Mouse (Mus musculus) adrenal gland, adult (tissue): ENCODE results near the gene Nup107.
"Not testable (repeated sequence)": the region's sequence is repeated elsewhere in the genome, so short reads cannot be mapped to it uniquely, and the experiment has no call there.

Source experiments
- DNase-seq, 2 experiments: peaks; one replicate each; pipeline ENCODE4 v3.0.0; 2022 to 2023; ENCODE audit warnings: low spot score in 1 of 2; ENCODE audit not compliant: inconsistent age in 2 of 2

Nup107 gene

DNA sequence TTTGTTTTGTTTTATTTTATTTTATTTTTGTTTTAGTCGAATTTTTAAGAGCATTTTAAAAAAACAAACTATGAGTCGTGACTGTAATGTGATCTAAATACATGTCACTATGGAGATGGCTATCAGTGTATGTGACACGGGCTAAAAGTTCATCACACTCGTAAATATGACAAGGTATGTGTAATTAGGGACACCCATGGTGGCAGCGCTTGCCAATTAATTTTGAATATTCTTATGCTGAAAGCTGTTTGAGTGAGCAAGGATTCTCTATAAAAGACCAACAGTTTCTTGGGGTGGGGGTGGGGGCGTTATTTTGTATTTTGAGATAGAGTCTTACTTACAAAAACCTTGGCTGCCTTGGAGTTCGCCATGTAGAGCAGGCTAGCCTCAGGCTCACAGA, 66.8 kb downstream of the Nup107 start:
- DNase-seq, result no peak

- no peak for DNase-seq
Observed at GRCm38 (mm10) chr10:117724804-117725361, 67.6 kb downstream of the Nup107 start.

GRCm38 (mm10) chr10:117724136-117724718, 68.3 kb downstream of the Nup107 start:
- DNase-seq, result no peak

GRCm38 (mm10) chr10:117718161-117719119, 74.1 kb downstream of the Nup107 start:
- DNase-seq, result peak; percentile 70 to 90

GRCm38 (mm10) chr10:117717583-117717982, 74.9 kb downstream of the Nup107 start:
- DNase-seq, result peak; percentile 85 to 93

DNA sequence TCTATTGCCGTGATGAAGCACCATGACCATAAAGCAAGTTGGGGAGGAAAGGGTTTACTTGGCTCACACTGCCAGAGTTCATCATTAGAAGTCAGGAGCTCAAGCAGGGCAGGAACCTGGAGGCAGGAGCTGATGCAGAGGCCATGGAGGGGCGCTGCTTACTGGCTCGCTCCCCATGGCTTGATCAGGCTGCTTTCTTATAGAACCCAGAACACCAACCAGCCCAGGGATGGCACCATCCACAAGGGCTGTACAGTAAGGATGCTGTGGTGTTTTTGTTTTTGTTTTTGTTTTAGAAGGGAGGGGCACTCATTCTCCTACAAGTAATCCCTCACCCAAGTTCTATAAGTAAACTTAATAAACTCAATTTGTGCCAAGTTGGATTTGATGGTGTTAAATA, 75.8 kb downstream of the Nup107 start:
- no peak for DNase-seq

DNA sequence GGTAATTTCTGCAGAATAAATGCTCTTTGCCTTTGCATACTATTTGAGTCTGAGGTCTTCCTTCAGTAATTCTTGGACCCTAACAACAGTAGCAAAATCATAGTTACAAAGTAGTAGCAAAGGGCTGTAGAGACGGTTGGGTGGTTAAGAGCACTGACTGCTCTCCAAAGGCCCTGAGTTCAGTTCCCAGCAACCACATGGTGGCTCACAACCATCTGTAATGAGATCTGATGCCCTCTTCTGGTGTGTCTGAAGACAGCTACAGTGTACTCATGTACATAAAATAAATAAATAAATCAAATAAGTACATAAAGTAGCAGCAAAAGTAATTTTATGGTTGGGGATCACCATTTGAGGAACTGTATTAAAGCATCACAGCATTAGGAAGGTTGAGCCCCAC, 76.9 kb downstream of the Nup107 start:
- not testable (repeated sequence) for DNase-seq

DNA sequence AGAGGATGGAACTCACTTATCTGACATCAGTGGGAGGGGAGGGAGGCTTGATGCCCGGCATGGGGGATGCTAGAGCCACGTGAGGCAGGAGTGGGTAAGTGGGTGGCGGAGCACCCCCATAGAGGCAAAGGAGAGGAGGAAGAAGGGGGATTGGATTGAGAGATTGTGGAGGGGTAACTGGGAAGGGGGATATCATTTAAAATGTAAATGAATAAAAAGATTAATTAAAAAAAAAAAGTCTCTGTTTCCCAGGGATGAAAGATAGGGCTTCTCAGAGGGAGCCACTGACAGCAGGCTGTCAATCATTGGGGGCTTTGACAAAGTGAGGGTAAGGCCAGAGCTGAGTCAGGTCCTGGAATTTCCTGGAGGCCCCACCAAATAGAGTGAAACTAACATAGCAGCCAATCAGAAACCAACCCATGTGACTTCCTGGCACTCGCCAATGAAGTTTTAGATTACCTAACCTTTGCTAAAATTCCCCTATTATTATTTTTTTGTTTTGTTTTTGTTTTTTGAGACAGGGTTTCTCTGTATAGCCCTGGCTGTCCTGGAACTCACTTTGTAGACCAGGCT, 77.5 kb downstream of the Nup107 start:
- DNase-seq, result no peak

- DNase-seq, result no peak
Observed at GRCm38 (mm10) chr10:117714048-117714545, 78.4 kb downstream of the Nup107 start.

DNA sequence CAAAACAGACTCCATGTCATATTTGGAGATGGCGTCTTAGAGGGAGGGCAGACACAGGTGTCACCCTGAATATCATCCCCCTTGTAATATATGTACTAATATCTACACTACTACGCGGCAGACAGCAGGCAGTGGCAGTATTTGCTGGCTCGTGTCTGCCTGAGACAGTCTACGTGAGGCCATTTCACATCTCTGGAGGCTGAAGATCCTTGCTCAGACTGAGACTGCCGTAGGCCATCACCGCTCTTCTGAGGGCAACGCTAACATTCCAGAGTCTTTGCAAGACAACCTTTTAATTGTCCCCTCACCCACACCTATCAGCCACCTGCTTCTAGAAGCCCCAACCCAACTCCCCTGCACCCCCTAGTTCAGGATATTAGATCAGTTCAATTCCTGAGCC, 79.0 kb downstream of the Nup107 start:
- DNase-seq, result no peak

DNA sequence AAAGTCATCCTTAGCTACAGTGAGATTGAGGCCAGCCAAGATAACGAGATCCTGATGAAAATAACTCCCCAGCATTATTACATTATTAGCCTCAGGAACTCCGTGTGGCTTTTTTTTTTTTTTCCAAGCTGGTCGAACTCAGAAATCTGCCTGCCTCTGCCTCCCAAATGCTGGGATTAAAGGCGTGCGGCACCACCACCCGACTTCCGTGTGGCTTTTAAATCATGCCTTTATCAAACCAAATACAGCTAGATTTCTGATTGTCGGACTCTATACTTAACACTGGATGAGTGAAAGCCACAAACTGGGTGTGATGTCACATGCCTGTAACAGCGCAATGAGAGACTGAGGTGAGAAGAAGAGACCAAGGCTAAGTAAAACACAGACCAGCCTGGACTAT, 79.6 kb downstream of the Nup107 start:
- no peak for DNase-seq

DNA sequence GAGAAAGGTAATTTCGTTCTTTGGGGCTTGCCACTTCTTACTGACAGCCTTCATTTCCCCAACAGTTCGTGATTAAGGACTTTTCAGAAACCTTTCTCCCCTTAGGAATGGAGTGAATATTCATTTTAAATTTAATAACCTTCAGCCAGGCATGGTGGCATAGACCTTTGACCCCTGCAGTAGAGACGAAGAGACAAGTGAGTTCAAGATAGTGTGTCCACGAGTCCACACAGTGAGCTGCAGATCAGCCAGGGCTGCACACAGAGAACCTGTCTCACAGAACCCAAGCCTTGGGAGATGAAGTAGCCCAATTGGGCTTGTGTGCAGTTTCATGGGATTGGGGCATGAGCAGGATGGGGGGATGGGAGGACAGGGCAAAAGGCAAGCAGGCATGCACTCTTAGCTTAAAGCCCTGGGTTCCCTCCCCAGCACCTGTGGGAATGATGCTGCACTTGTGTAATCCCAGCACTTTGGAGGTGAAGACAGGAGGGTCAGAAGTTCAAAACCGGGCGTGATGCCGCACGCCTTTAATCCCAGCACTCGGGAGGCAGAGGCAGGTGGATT, 80.2 kb downstream of the Nup107 start:
- no peak for DNase-seq

DNA sequence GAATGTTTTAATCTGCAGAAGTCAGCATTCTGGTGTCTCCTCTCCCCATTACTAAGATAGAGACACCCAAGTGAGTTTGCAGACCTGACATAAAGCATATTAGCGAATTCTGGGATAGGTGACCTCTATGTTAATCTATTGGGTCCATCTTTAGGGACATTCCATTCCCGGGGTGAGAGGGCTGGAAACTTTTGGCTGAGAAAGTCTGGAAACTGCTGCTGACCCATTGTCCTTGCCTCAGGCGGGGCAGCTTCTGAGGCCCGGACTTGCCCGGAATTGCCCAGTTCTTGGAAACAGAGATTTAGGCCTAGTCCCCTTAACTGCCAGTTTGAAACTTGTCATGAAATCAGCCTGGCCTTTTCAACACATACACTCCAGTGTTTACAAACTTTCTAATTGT, 81.1 kb downstream of the Nup107 start:
- peak in 1 of 2 experiments; percentile 67 for DNase-seq

GRCm38 (mm10) chr10:117710604-117711141, 81.8 kb downstream of the Nup107 start, which contains the start of gene Mdm2:
TSS of gene Mdm2 (minus strand) at chr10:117710758.
- peak; percentile 95 to 98 for DNase-seq

- DNase-seq, result peak; percentile 90 to 95
Observed at GRCm38 (mm10) chr10:117709930-117710603, 82.4 kb downstream of the Nup107 start.

- no peak for DNase-seq
Observed at GRCm38 (mm10) chr10:117709326-117709830, 83.1 kb downstream of the Nup107 start.

DNA sequence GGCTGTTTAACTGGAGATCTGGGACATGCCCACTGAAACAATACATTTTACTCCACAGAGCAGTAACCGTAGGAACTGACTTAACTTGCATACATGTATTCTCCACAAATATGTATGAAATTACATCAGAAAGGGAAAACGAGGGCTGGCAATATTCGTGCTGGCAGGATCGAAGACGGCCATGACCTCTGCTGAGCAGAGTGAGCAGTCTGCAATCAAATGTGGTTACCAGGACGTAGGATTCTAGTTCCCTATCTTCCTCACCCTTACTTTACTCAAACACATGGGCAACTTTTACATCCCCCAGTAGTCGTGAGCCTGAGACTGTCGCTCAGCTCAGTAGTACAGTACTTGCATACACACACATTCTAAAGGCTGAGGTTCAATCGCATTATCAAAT, 83.6 kb downstream of the Nup107 start:
- peak in 1 of 2 experiments; percentile 67 for DNase-seq

- no peak for DNase-seq
Observed at GRCm38 (mm10) chr10:117708376-117708775, 84.1 kb downstream of the Nup107 start.

DNA sequence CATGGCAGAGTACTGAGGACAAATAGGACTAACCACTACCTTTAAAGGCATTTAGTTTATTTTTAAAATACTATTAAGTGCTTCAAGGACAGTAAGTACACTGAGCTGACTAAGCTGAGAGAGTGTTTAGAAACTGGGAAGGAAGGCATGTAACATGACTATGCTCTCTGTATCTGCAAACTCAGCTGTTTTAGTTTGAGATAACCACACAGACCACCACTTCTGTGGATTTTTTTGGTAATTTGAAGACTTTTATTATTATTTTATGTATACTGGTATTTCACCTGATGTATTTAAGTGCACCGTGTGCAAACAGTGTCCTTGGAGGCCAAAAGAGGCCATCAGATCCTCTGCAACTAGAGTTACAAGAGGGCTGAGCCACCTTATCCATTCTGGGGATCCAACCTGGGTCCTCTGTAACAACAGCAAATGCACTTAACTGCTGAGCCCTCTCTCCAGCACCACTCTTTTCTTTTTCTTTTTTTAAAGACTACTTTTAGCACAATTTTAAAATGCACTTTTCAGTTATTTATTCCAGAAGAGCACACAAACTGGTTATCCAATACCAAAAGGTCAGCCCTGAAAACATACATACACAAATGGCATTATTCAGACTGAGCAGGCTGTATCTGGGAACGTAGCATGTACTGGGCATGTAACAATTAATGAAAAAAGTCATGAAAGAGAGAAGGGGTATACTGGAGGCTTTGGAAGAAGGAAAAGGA, 85.2 kb downstream of the Nup107 start:
- DNase-seq, result peak in 1 of 2 experiments; percentile 64
